ENCODE assay signal across 26 mouse cellular contexts in the genomic region with DNA sequence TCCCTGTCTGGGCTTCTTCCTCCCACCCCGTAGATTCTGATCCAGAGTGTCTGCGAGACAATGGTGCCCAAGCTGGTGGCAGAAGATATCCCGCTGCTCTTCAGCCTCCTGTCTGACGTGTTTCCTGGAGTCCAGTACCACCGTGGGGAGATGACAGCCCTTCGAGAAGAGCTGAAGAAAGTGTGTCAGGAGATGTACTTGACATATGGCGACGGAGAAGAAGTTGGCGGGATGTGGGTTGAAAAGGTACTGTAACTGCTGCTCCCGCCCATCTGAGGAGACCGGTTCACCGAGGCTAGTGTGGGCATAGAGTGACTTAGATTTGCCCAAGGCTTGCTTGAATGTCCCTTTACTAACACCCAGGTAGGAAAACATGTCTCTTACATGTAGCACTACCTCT. TPM values are rescaled to one million over a fixed set of nuclear protein-coding genes. Genes with fewer than 3 reads are reported as not detected.
"Had no signal": no experiment of that assay in that cellular context is flagged by ENCODE, and none has a peak within 500 bp of the region (broad histone marks: within the 10 kb centered on the region; RNA-seq: fewer than 3 reads in every experiment).

No protein-coding gene starts in this region.

- DNase-seq: kidney, adult 11 months; kidney, adult 8-10 months; kidney, postnatal 10 days; kidney, postnatal 36 days; liver; lung, adult 18-20 months; lung, postnatal 10 days; lung, postnatal 36 days; retina, postnatal 1 day; right cerebral cortex, postnatal 14 days; thymus, adult 2 months; thymus, postnatal 14 days; thymus, postnatal 4 days had no signal

RNA-seq across cellular contexts. Expression of a gene that starts 46.1 kb away (rescaled TPM):
- total RNA-seq: layer of hippocampus, postnatal 14 days; monocyte, adult 5-6 weeks; neutrophil, adult 5-6 weeks had no signal
- polyA plus RNA-seq: limb, embryonic 10.5 days; limb, embryonic 13.5 days; liver, embryonic 12.5 days; liver, embryonic 15.5 days; lung, embryonic 15.5 days; midbrain, embryonic 10.5 days; midbrain, embryonic 16.5 days; small intestine, adult 2 months; spleen, adult 2 months; stomach, embryonic 16.5 days had no signal
